Mouse (Mus musculus): ENCODE results near the gene Rbfox1. TPM values are rescaled to one million over a fixed set of nuclear protein-coding genes. Genes with fewer than 3 reads are reported as not detected.

The Rbfox1 gene
- total and polyA plus RNA-seq, 3 experiments, result not detected

DNA sequence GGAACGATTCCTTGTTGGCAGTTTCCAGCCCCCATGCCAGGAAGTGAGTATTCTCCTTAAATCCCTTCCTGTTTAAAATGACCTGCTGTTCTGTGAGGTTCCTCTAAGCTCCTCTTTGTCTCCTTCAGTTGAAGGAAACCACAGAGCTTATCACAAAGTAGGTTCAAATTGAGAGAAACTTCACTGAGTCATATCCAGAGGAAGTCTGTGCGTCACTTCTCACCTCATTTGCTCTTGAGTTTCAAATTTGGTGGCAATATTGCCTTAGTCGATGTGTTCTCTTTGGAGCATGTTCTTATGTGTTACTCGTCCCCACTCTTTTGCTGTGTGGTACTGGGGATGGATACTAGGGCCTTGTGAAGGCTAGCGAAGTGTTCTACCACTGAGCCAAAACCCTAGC lies 243.2 kb downstream of the Rbfox1 start (continued):
- TF ChIP-seq JUND (IDR thresholded peaks at IDR 0.05; ENCODE audit: low read depth, low read length) (no peak), GATA1 (IDR thresholded peaks at IDR 0.05; ENCODE audit: low read depth, low read length) (peak; percentile 51; the same call in 1 of the 2 replicates), GABPA (IDR thresholded peaks at IDR 0.05; ENCODE audit: low read depth, low read length) (no peak), CTCF (IDR thresholded peaks at IDR 0.05 in 2 of 3, conservative IDR thresholded peaks at IDR 0.05 in 1 of 3; ENCODE audit: control insufficient read depth in 1 of 3, insufficient read depth in 1 of 3, low read depth in 2 of 3, low read length in 3 of 3, poor library complexity in 1 of 3, severe bottlenecking in 1 of 3) (no peak), TCF12 (IDR thresholded peaks at IDR 0.05; ENCODE audit: low read depth, low read length) (no peak), POLR2A (IDR thresholded peaks at IDR 0.05; ENCODE audit: control insufficient read depth in 1 of 2, insufficient read depth in 1 of 2, low read depth in 1 of 2, low read length in 2 of 2, poor library complexity in 1 of 2) (no peak), E2F4 (IDR thresholded peaks at IDR 0.05; ENCODE audit: borderline replicate concordance, low read depth, low read length) (no peak), TBP (IDR thresholded peaks at IDR 0.05; ENCODE audit: low read depth, low read length) (no peak), USF1 (IDR thresholded peaks at IDR 0.05; ENCODE audit: low read depth, low read length) (no peak)

GRCm38 (mm10) chr16:6135016-6135415 lies 249.9 kb downstream of the Rbfox1 start:
- peak; percentile 28 for DNase-seq (ENCODE audit: low read depth, low spot score)
- Histone ChIP-seq H3K79me2 (ENCODE audit: control insufficient read depth, insufficient read depth, low read length, poor library complexity) (no peaks in the 10 kb centered on the region), H3K27ac (ENCODE audit: control insufficient read depth, low read depth, low read length) (no peak overlapping the region), H3K9ac (ENCODE audit: control insufficient read depth, low read depth, low read length, poor library complexity, severe bottlenecking) (0 out of 2 replicates have a peak overlapping the region, but pooled peaks have one; percentile 14), H3K4me3 (ENCODE audit: control insufficient read depth in 1 of 2, insufficient read depth in 1 of 2, low read depth in 2 of 2, low read length in 2 of 2) (0 out of 4 replicates have a peak overlapping the region, but pooled peaks of 1 of the 2 experiments have one; percentile 15), H3K27me3 (ENCODE audit: control insufficient read depth in 1 of 2, insufficient read depth in 2 of 2, low read length in 2 of 2) (no peaks in the 10 kb centered on the region), H3K4me1 (ENCODE audit: control insufficient read depth in 1 of 2, insufficient read depth in 2 of 2, low read length in 2 of 2) (peaks cover 0 to 4% of the 10 kb centered on the region in 2 experiments; a peak in 1 of 4 replicates), H3K36me3 (ENCODE audit: control insufficient read depth in 1 of 2, insufficient read depth in 2 of 2, low read length in 2 of 2) (no peaks in the 10 kb centered on the region), H3K9me3 (replicated peaks; ENCODE audit: insufficient read depth, low read length) (no peaks in the 10 kb centered on the region)
- TF ChIP-seq USF2 (IDR thresholded peaks at IDR 0.05; ENCODE audit: borderline replicate concordance in 1 of 2, insufficient read depth in 1 of 2, low read depth in 1 of 2, low read length in 2 of 2) (0 out of 4 replicates have a peak, but pooled peaks of 1 of the 2 experiments have one; percentile 44), RCOR1 (IDR thresholded peaks at IDR 0.05; ENCODE audit: low read depth, low read length) (0 out of 2 replicates have a peak, but pooled peaks have one; percentile 11), MXI1 (IDR thresholded peaks at IDR 0.05; ENCODE audit: low read depth, low read length) (no peak), MAX (IDR thresholded peaks at IDR 0.05; ENCODE audit: low read length) (peak; percentile 47; the same call in 1 of the 2 replicates), MAZ (IDR thresholded peaks at IDR 0.05; ENCODE audit: low read depth, low read length) (no peak), USF1 (IDR thresholded peaks at IDR 0.05; ENCODE audit: low read depth, low read length) (peak; percentile 86)

DNA sequence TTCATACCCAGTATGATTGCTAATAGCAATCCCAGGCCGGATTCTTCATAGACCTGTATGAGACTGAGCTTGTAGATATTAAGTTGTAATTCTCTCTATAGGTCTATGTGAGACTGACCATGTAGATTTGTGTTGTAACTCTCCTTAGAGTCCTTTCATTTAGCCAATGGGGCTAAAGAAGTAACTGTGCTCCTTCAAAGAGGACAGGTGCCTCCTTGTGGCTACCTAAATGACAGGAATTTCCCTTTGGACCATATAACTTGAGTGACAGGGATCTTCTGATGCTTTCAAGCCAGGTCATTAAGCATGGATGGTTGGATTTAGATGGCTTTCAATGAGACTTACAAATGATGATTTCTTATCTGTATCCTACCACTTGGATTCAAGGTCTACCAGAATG lies 254.3 kb downstream of the Rbfox1 start:
- no peak overlapping the region for H3K4me3 ChIP-seq (ENCODE audit: control insufficient read depth in 1 of 2, insufficient read depth in 1 of 2, low read depth in 2 of 2, low read length in 2 of 2)
- no peaks in the 10 kb centered on the region for H3K36me3 ChIP-seq (ENCODE audit: control insufficient read depth in 1 of 2, insufficient read depth in 2 of 2, low read length in 2 of 2)
- H3K79me2 ChIP-seq (ENCODE audit: control insufficient read depth, insufficient read depth, low read length, poor library complexity), result no peaks in the 10 kb centered on the region
- H3K4me1 ChIP-seq (ENCODE audit: control insufficient read depth in 1 of 2, insufficient read depth in 2 of 2, low read length in 2 of 2), result peaks cover 0 to 4% of the 10 kb centered on the region in 2 experiments; a peak in 1 of 4 replicates
- no peak overlapping the region for H3K27ac ChIP-seq (ENCODE audit: control insufficient read depth, low read depth, low read length)
- peak; percentile 23 for DNase-seq (ENCODE audit: low read depth, low spot score)
- H3K9me3 ChIP-seq (replicated peaks; ENCODE audit: insufficient read depth, low read length), result no peaks in the 10 kb centered on the region
- TF ChIP-seq POLR2AphosphoS5 (IDR thresholded peaks at IDR 0.05; ENCODE audit: borderline replicate concordance, low read depth, low read length), result no peak
- TF ChIP-seq MEF2A (IDR thresholded peaks at IDR 0.05; ENCODE audit: extremely low read depth, insufficient replicate concordance, low read depth, low read length, poor library complexity, severe bottlenecking), result no peak
- TF ChIP-seq MXI1 (IDR thresholded peaks at IDR 0.05; ENCODE audit: low read depth, low read length), result no peak
- TF ChIP-seq MYC (IDR thresholded peaks at IDR 0.05; ENCODE audit: low read depth, low read length), result no peak
- no peak for TF ChIP-seq TBP (IDR thresholded peaks at IDR 0.05; ENCODE audit: low read depth, low read length)
- TF ChIP-seq SMC3 (IDR thresholded peaks at IDR 0.05; ENCODE audit: low read depth, low read length), result peak; percentile 77
- peak; percentile 15 to 61 (median 19); a peak in 2 of 6 replicates for TF ChIP-seq CTCF (IDR thresholded peaks at IDR 0.05 in 2 of 3, conservative IDR thresholded peaks at IDR 0.05 in 1 of 3; ENCODE audit: control insufficient read depth in 1 of 3, insufficient read depth in 1 of 3, low read depth in 2 of 3, low read length in 3 of 3, poor library complexity in 1 of 3, severe bottlenecking in 1 of 3)
- TF ChIP-seq ZC3H11A (IDR thresholded peaks at IDR 0.05; ENCODE audit: low read depth, low read length), result peak; percentile 54
- TF ChIP-seq RAD21 (IDR thresholded peaks at IDR 0.05; ENCODE audit: low read depth, low read length), result peak; percentile 67
- no peak overlapping the region for H3K9ac ChIP-seq (ENCODE audit: control insufficient read depth, low read depth, low read length, poor library complexity, severe bottlenecking)
- no peaks in the 10 kb centered on the region for H3K27me3 ChIP-seq (ENCODE audit: control insufficient read depth in 1 of 2, insufficient read depth in 2 of 2, low read length in 2 of 2)
